Mouse (Mus musculus): ENCODE data around the gene Dlgap4.

The Dlgap4 gene

GRCm38 (mm10) chr2:156617536-156617935 lies 4.0 kb downstream of the Dlgap4 start:
- in situ Hi-C loops (cut with MboI, MseI): no loop called here

GRCm38 (mm10) chr2:156620874-156621273 lies 7.4 kb downstream of the Dlgap4 start:
- in situ Hi-C loops (cut with MboI, MseI): no loop called here

GRCm38 (mm10) chr2:156621449-156621848 lies 7.9 kb downstream of the Dlgap4 start:
- in situ Hi-C loops (cut with MboI, MseI): no loop called here

- in situ Hi-C loops (cut with MboI, MseI): no loop called here
Observed at GRCm38 (mm10) chr2:156622192-156622591, 8.7 kb downstream of the Dlgap4 start.

GRCm38 (mm10) chr2:156623246-156623645 lies 9.7 kb downstream of the Dlgap4 start:
- in situ Hi-C loops (cut with MboI, MseI): no loop called here

- in situ Hi-C loops (cut with MboI, MseI): no loop called here
Observed at GRCm38 (mm10) chr2:156625307-156625706, 11.8 kb downstream of the Dlgap4 start.

GRCm38 (mm10) chr2:156626119-156626518 lies 12.6 kb downstream of the Dlgap4 start:
- in situ Hi-C loops (cut with MboI, MseI): no loop called here

GRCm38 (mm10) chr2:156626544-156626943 lies 13.0 kb downstream of the Dlgap4 start:
- in situ Hi-C loops (cut with MboI, MseI): no loop called here

GRCm38 (mm10) chr2:156627917-156628316 lies 14.4 kb downstream of the Dlgap4 start:
- in situ Hi-C loops (cut with MboI, MseI): no loop called here

- in situ Hi-C loops (cut with MboI, MseI): no loop called here
Observed at GRCm38 (mm10) chr2:156630288-156630687, 16.8 kb downstream of the Dlgap4 start.

GRCm38 (mm10) chr2:156632721-156633120 lies 19.2 kb downstream of the Dlgap4 start:
- in situ Hi-C loops (cut with MboI, MseI): no loop called here

GRCm38 (mm10) chr2:156635091-156635490 lies 21.6 kb downstream of the Dlgap4 start:
- in situ Hi-C loops (cut with MboI, MseI): no loop called here

- in situ Hi-C loops (cut with MboI, MseI): no loop called here
Observed at GRCm38 (mm10) chr2:156641141-156641540, 27.6 kb downstream of the Dlgap4 start.

GRCm38 (mm10) chr2:156642931-156643330 lies 29.4 kb downstream of the Dlgap4 start:
- in situ Hi-C loops (cut with MboI, MseI): no loop called here

GRCm38 (mm10) chr2:156643406-156643805 lies 29.9 kb downstream of the Dlgap4 start:
- in situ Hi-C loops (cut with MboI, MseI): no loop called here

GRCm38 (mm10) chr2:156645145-156645544 lies 31.6 kb downstream of the Dlgap4 start:
- in situ Hi-C loops (cut with MboI, MseI): no loop called here

- in situ Hi-C loops (cut with MboI, MseI): no loop called here
Observed at GRCm38 (mm10) chr2:156646877-156647276, 33.4 kb downstream of the Dlgap4 start.

GRCm38 (mm10) chr2:156648042-156648441 lies 34.5 kb downstream of the Dlgap4 start:
- in situ Hi-C loops (cut with MboI, MseI): no loop called here

GRCm38 (mm10) chr2:156649450-156649849 lies 35.9 kb downstream of the Dlgap4 start:
- in situ Hi-C loops (cut with MboI, MseI): no loop called here

GRCm38 (mm10) chr2:156651019-156651418 lies 37.5 kb downstream of the Dlgap4 start:
- in situ Hi-C loops (cut with MboI, MseI): loop anchor here (5.0 kb wide), 1 partner anchor 51 kb away; no protein-coding TSS in a partner anchor

GRCm38 (mm10) chr2:156652841-156653240 lies 39.3 kb downstream of the Dlgap4 start:
- in situ Hi-C loops (cut with MboI, MseI): loop anchor here (5.0 kb wide), 1 partner anchor 49 kb away; no protein-coding TSS in a partner anchor

- in situ Hi-C loops (cut with MboI, MseI): loop anchor here (5.0 kb wide), 1 partner anchor 48 kb away; no protein-coding TSS in a partner anchor
Observed at GRCm38 (mm10) chr2:156654148-156654547, 40.6 kb downstream of the Dlgap4 start.

GRCm38 (mm10) chr2:156655626-156656025 lies 42.1 kb downstream of the Dlgap4 start:
- in situ Hi-C loops (cut with MboI, MseI): loop anchor here (5.0 kb wide), 1 partner anchor 938 kb away; no protein-coding TSS in a partner anchor

- in situ Hi-C loops (cut with MboI, MseI): loop anchor here (5.0 kb wide), 1 partner anchor 940 kb away; no protein-coding TSS in a partner anchor
Observed at GRCm38 (mm10) chr2:156657522-156657921, 44.0 kb downstream of the Dlgap4 start.

Data from T-helper 1 cell (primary cell).